Mouse (Mus musculus) small intestine, adult 2 months (tissue): ENCODE results near the gene Top3b.

Experiments used
- CTCF ChIP-seq: fragments of 200-500 bp; IDR thresholded peaks from 2 replicates; pipeline ENCODE4 v1.5.1; 2012; ENCODE audit warnings: low read depth, mild to moderate bottlenecking, control low read depth, inconsistent platforms, low read length, moderate library complexity, mixed read lengths; ENCODE audit not compliant: insufficient replicate concordance, insufficient read length; ENCODE audit errors: extremely low read depth
- POLR2A ChIP-seq: fragments of 200-500 bp; IDR thresholded peaks from 2 replicates; pipeline ENCODE4 v1.6.1; 2012; ENCODE audit warnings: low read depth, mild to moderate bottlenecking, control low read depth, inconsistent platforms, low read length, moderate library complexity

DNA sequence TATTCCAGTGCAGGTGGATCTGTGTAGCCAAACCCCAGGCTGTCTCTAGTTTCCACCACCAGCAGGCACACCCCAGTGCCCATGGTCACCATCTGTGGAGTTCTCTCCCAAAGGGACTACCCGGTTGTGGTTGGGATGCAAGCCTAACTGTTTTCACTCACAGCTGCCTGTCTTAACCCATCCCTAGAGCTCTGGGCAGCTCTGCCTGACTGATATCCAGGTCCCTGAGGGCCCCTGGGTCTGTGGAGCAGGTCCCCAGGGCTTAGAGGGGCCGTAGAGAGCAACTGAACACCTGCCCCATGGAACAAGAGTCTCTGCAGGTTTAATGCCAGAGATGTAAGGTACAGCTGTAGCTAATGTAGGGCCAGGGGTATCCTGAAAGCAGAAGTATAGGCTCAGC lies 6.6 kb upstream of the Top3b start, which contains the start of gene Igll1:
- TF ChIP-seq POLR2A = no peak
- no peak for TF ChIP-seq CTCF
